Mouse (Mus musculus): ENCODE measurements around the gene Pym1. TPM values are rescaled to one million over a fixed set of nuclear protein-coding genes. Genes with fewer than 3 reads are reported as not detected.

The Pym1 gene
- total RNA-seq, 2 experiments from 2014 or later = 39.7 to 40.1 TPM

GRCm38 (mm10) chr10:128804271-128805091 is 56.8 kb downstream of the Pym1 start, which contains the start of gene Tmem198b:
TSS of gene Tmem198b (minus strand) at chr10:128804370.
- peak in 1 of 2 experiments; percentile 37 for DNase-seq (ENCODE audit: low spot score in 2 of 2)

DNA sequence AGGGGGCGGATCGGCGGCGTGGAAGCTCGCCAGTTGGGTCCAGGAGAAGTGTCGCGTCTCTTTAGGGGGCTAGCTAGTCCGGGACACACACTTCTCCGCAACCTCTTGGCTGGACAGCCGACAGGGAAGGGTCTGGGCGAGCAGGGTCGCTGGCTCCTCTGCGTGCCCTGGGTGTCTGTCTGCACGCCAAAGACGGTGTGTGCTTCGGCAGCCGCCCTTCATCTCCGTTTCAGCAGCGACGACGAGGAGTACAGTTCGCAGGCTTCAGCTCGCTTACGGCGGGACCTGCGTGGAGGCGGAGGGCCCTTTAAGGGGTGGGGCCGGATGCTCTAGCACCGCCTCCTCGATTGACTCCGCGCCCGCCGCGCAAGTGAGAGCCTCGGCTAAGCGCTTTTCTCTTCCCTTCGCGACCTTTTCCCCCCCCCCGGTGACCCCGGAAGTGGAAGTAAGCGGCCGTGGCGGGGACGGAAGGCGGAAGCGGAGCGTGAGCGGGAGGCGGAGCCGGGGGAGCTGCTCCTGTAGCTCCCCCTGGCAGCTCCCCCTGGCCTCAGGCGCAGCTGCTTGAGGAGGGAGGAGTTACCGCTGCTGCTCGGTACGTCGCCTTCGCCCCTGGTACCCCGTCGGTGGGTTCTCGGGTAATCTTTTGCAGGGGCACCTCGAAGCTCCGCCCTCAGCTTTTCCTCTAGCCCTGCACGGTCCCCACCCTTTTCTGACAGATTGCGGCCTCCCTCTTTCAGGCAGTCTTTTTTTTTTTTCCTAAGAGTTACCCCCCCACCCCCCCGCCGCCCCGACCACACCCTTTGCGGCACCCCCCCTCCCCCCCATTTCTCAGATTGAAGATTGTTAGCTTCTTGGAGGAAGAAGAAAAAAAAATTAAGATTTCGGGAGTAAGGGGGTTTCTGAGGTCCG is 57.7 kb downstream of the Pym1 start:
- DNase-seq (ENCODE audit: low spot score in 2 of 2) = peak; percentile 82 to 94

GRCm38 (mm10) chr10:128806086-128806485 is 58.4 kb downstream of the Pym1 start:
- no peak for DNase-seq (ENCODE audit: low spot score in 2 of 2)

- no peak for DNase-seq (ENCODE audit: low spot score in 2 of 2)
Observed at GRCm38 (mm10) chr10:128807018-128807417, 59.3 kb downstream of the Pym1 start.

Other genes with a start within 250 kb of the Pym1 start
- 1 to 10 TPM; 6.8 to 8.2 TPM for gene Myl6b, start 249.2 kb upstream of the Pym1 start, total RNA-seq (2021)
- 10 to 100 TPM; 30.3 to 34.5 TPM for gene Esyt1, start 222.0 kb upstream of the Pym1 start, total RNA-seq (2021)
- 10 to 100 TPM; 10.9 to 11.0 TPM for gene Zc3h10, start 200.1 kb upstream of the Pym1 start, total RNA-seq (2021)
- 1,000 to 10,000 TPM; 3,532 to 3,650 TPM for gene Rpl41, start 198.6 kb upstream of the Pym1 start, total RNA-seq (2021)
- 100 to 1,000 TPM; 112 to 119 TPM for gene Pa2g4, start 181.9 kb upstream of the Pym1 start, total RNA-seq (2021)
- gene Erbb3, start 158.2 kb upstream of the Pym1 start, total RNA-seq (2021) = 10 to 100 TPM in 1 of 2 experiments, 1 to 10 TPM in 1; 8.9 to 10.9 TPM
- 100 to 1,000 TPM; 935 to 938 TPM for gene Rps26, start 121.1 kb upstream of the Pym1 start, total RNA-seq (2021)
- gene Ikzf4, start 101.9 kb upstream of the Pym1 start, total RNA-seq (2021) = 1 to 10 TPM; 3.8 to 4.1 TPM
- 10 to 100 TPM; 18.7 to 22.7 TPM for gene Suox, start 73.8 kb upstream of the Pym1 start, total RNA-seq (2021)
- gene Rab5b, start 51.6 kb upstream of the Pym1 start, total RNA-seq (2021) = 100 to 1,000 TPM; 113 to 115 TPM
- gene Pmel, start 43.7 kb upstream of the Pym1 start, total RNA-seq (2021) = 1 to 10 TPM; 2.0 to 2.6 TPM
- gene Cdk2, start 42.9 kb upstream of the Pym1 start, total RNA-seq (2021) = 10 to 100 TPM; 46.8 to 50.3 TPM
- gene Dgka, start 3.0 kb upstream of the Pym1 start, total RNA-seq (2021) = 10 to 100 TPM; 10.9 to 11.8 TPM
- gene Mmp19, start 43.0 kb downstream of the Pym1 start, total RNA-seq (2021) = 10 to 100 TPM; 23.8 to 29.2 TPM
- gene Dnajc14, start 56.2 kb downstream of the Pym1 start, total RNA-seq (2021) = 10 to 100 TPM; 76.6 to 80.8 TPM
- 10 to 100 TPM; 18.0 to 19.5 TPM for gene Tmem198b, start 56.5 kb downstream of the Pym1 start, total RNA-seq (2021)
- 10 to 100 TPM; 52.2 to 64.4 TPM for gene Sarnp, start 69.4 kb downstream of the Pym1 start, total RNA-seq (2021)
- 10 to 100 TPM; 31.6 to 32.4 TPM for gene Ormdl2, start 73.8 kb downstream of the Pym1 start, total RNA-seq (2021)
- 1 to 10 TPM; 5.1 to 8.9 TPM for gene Gdf11, start 143.8 kb downstream of the Pym1 start, total RNA-seq (2021)
- 100 to 1,000 TPM; 304 to 317 TPM for gene Cd63, start 153.1 kb downstream of the Pym1 start, total RNA-seq (2021)
- 10 to 100 TPM; 13.5 to 24.2 TPM for gene Rdh5, start 175.0 kb downstream of the Pym1 start, total RNA-seq (2021)
- 100 to 1,000 TPM; 158 to 168 TPM for gene Bloc1s1, start 176.1 kb downstream of the Pym1 start, total RNA-seq (2021)
- 10 to 100 TPM; 13.9 to 17.2 TPM for gene Itga7, start 185.9 kb downstream of the Pym1 start, total RNA-seq (2021)
- 10 to 100 TPM in 1 of 2 experiments, 1 to 10 TPM in 1; 5.4 to 10.0 TPM for gene Mettl7b, start 213.1 kb downstream of the Pym1 start, total RNA-seq (2021)
- gene Olfr9, start 241.5 kb downstream of the Pym1 start, total RNA-seq (2021) = not detected

All from adrenal gland, postnatal 4 days (tissue).